Mouse (Mus musculus): Measurements from ENCODE around the gene Ybx2.
"Not testable (repeated sequence)": the region's sequence is repeated elsewhere in the genome, so short reads cannot be mapped to it uniquely, and the experiment has no call there.

Gene Ybx2

DNA sequence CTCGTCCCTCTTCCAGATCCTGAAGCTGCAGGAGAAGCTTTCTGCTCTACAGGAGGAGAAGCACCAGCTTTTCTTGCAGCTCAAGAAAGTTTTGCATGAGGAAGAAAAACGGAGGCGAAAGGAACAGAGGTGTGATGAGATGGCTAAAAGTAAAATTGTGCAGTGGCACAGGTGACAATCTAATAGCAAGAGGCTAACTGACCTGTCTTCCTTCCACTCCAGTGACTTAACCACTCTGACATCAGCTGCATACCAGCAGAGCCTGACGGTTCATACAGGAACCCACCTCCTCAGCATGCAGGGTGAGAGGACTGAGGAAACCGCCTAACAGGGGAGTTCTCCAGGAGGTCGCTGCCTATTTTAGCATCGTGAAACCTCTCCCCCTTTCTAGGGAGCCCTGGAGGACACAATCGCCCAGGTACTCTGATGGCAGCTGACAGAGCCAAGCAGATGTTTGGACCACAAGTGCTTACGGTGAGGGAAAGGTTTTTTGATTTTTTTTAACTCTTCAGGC is 20.6 kb upstream of the Ybx2 start:
- DNase-seq (ENCODE audit: low spot score in 2 of 2), result no peak

DNA sequence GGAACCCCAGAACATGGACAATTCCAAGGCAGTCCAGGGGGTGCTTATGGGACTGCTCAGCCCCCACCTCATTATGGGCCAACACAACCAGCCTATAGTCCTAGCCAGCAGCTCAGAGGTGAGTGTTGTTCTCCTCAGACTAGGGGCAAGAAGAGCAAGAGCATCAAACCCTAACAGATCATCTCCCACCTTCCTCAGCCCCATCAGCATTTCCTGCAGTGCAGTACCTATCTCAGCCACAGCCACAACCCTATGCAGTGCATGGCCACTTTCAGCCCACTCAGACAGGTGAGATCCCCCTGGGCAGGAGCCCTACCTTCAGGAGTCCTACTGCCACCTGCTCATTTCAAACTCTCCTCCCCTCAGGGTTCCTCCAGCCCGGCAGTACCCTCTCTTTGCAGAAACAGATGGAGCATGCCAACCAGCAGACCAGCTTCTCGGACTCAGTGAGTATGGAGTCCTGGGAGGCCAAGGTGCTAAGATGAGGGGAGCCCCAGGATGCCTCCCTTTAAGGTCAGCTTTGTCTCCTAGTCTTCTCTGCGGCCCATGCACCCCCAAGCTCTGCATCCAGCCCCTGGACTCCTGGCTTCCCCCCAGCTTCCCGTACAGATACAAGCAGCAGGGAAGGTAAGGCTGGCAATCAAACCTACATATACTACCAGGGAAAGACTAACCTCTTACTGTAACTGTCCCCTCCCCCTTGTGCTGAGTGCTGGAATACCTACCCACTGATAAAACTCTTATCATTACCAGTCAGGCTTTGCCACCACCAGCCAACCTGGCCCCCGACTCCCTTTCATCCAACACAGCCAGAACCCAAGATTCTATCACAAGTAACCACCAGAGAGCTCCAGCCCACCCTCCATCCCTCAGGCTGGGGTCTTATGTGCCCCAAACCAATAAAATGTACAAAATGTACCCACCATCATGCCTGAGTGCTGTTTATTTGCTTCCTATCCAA is 19.6 kb upstream of the Ybx2 start:
- DNase-seq (ENCODE audit: low spot score in 2 of 2), result no peak

DNA sequence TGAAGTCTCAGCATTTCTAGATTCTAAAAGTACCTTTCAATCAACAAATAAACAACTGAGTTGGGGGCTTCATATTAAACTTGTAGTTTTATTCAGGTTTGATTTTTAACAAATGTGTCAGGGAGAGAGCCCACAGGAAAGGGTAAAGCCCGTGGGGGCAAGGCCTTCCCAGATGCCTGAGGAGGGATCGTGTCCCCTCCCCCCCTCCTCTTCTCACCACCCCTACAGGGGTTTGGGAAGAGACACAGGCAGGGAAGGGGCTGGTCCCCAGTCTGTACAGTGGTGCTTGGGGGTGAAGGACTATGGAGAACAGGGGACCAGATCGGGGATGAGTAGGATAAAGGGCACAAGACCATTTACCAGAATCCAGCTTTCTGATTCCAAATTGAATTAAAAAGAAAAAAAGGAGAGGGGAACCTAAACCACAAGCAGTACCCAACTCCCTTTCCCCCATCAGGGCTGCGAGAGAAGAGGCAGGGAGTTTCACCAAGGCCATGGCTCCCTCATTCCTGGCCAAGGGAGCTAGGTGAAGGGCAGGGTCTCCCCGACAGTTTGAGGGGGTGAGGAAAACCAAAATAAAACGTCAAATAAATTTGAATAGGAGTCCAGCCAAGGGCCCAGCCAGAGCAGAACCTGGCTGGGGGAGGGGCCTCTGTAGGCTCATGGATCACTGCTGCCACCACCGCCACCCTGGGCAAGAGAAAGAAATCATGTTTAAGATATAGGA is 18.8 kb upstream of the Ybx2 start:
- not testable (repeated sequence) for DNase-seq (ENCODE audit: low spot score in 2 of 2)

DNA sequence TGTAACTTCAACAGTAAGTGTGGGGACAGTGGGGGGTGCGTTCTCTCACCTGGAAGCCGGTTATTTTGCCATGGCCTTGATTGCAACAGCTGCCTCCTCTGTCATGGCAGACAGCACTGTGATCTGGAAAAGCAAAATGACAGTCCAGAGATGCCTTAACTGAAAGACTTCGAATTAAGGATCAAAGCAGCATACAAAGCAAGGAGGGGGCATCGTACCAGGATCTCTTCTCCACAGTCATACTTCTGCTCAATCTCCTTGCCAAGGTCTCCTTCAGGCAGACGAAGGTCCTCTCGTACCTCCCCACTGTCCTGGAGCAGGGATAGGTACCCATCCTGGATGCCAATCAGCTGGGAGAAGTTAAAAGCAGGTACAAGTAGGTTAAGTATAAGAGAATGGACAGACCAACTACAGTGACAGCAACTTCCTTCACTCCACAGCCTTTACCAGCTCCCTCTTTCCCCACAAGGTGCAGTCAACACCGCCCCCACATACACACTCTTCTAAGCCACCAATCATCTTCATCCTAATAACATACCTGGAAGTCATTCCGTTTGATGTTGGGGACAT is 18.1 kb upstream of the Ybx2 start:
- DNase-seq (ENCODE audit: low spot score in 2 of 2), result no peak

DNA sequence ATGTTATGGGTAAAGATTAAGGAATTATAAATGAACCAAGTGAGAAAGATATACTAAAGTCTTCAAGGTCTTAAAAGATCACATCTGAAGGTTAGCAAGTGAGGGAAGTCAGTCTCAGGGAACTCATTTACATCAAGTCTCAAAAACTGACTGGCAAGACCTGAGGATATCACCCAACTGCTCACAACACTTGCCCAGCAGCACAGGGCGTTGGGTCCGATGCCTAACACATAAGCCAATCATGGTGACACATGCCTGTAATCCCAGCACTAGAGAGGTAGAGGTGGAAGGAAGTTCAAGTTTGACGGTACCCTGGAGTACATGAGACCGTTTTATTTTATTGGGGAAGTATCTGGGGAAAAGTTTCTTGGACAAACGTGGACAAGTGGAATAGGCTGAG is 17.5 kb upstream of the Ybx2 start:
- DNase-seq (ENCODE audit: low spot score in 2 of 2), result no peak

GRCm38 (mm10) chr11:69919053-69919452 is 16.5 kb upstream of the Ybx2 start:
- DNase-seq (ENCODE audit: low spot score in 2 of 2), result no peak

DNA sequence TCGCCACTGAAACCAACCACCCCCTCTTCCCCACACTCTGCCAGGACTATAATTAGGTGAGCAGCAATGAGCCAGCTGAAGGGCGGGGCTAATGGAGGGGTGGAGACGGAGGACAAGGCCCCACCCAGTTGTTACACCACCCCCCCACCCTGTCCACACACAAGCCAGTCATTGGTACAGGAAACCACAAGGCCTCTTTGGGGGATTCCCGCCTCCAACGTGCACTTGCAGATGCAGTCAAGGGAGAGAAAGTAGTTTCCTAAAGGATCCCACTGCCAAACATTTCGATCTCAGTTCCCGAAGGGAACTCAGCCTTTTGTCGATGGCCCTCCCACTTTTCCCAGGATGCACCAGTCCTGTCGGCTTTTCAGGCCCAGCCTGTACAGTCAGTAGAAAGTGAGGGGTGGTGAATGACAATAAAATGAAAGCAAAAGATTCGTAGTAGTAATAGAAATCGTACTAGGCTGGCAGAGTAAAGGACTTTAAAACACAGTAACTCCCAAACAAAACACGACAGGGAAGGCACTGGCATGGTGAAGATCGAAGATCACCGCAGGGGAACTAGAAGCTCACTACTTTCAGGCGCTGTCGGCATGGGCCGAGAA is 15.8 kb upstream of the Ybx2 start:
- peak; percentile 87 to 88 for DNase-seq (ENCODE audit: low spot score in 2 of 2)

DNA sequence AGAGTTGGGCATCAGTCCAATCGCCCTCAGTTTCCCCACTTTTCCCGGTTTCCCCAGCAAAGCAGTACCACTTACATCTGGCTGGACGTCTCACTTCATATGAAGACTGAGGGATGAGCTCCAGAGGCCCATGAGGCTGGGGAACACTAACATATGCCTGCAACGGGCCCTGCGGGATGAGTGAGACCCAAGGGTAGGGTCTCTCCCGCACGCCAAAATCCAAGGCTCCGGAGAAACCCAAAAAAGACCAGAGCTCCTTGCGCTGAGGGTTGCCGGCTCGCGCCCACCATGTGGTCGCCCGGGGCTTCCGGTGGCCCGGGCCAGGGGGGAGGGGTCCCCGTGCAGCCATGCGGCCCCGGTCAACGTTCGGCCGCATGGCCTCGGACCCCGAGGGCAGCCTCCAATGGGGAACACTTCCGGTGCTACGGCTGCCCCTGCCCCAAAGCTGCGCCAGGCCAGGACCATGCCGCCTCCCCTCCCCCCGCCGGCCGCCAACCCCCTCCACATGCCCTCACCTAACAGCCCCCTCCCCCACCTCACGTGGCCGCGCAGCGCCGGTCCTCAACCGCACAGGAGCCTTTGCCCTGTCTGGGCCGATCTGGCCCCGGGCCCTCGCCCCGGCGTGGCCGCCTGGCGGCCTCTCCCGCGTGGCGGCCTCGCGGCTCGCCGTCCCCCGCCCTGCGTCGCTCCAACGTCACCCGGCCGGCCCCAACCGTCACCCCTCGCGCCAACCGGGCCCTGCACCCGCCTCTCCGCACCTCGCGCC is 15.1 kb upstream of the Ybx2 start:
- DNase-seq (ENCODE audit: low spot score in 2 of 2), result no peak

DNA sequence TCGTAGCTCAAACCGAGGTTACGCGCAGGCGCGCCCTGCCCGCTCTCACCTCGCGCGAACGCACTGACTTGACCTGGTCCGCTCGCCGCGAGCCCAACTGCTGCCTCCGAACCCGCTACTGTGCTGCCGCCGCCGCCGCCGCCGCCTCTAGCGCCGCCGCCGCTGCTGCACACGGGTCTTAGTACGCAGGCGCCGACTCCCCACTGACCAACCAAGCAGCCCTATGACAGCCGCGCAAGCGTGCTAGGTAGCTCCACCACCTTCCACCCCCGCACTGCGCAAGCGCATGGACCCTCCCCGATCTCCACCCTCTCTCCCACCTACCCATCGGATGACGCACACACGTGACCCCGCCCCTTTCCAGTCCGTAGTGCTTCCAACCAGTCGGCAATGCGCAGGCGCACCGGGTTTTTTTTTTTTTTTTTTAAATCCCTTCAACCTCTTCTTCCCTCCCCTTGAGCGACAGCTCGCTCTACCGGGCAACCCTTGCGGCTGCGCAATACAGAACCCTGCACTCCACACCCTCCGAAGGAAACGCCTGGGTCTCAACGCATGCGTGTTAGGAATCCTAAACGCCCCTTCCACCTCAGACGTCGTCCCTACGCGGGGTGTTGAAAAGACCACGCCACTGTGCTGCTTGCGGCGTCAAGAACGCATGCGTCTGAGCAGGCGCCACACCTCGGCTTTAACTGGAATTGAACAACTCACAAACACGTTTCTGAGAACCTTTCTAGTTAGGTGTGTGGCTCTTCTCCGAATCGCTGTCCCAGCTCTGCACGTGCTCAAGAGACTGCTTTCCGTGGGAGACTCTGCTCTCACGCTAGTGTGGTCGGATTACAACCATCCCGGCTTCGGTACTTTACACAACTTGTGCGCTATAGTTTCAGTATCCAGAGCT is 14.2 kb upstream of the Ybx2 start, which contains the start of gene Eif5a:
TSS of gene Eif5a (minus strand) at position 845 of the 898 bp plus-strand sequence.
- peak; percentile 100 for DNase-seq (ENCODE audit: low spot score in 2 of 2)

DNA sequence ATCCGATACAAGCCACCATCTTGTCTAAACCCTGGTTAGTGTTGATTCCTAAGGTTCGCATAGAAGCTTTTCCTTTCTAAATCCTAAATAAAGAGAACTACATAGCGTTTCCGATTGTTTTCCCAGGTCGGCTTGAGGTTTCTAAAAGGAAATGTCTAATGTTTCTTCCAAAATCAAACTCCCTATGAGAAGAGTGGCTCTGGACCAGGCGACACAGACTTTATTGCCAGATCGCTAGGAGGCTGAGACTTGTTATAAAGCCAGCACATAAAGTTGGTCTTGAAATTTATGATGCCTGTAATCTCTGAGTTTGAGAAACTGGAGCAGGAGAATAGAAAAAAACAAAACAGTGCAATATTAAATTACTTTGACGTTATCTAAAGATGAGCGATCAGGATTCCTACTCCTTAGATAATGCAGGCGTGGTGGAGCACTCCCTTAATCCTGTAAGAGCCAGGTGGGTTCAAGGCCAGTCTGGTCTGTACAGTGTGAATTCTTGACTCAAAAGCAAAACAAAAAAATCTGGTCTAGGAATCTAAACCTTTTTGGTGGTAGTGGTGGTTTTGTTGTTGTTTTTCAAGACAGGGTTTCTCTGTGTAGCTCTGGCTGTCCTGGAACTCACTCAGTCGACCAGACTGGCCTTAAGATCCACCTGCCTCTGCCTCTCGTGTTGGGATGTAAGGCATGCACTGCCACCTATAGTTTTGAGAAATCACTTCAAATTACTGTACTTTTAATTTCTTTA is 13.4 kb upstream of the Ybx2 start:
- no peak for DNase-seq (ENCODE audit: low spot score in 2 of 2)

DNA sequence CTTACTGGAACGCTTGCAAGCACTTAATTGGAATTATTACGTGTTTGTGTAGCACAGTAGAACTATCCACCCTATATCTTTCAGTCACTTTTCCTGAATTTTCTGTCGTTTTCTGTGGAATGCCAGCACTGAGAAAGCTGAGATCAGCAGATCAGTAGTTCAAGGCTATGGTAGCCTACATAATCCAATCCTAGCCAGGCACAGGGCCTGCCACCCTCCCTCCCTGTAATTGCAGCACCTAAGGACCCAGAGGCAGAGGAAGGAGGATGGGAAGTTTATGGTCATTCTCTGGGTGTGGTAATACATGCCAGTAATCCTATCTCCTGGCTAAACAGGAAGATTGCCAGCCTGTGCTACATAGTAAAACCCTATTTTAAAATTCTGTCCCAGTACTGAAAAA is 12.8 kb upstream of the Ybx2 start:
- no peak for DNase-seq (ENCODE audit: low spot score in 2 of 2)

GRCm38 (mm10) chr11:69927501-69927900 is 8.1 kb upstream of the Ybx2 start:
- DNase-seq (ENCODE audit: low spot score in 2 of 2), result no peak

DNA sequence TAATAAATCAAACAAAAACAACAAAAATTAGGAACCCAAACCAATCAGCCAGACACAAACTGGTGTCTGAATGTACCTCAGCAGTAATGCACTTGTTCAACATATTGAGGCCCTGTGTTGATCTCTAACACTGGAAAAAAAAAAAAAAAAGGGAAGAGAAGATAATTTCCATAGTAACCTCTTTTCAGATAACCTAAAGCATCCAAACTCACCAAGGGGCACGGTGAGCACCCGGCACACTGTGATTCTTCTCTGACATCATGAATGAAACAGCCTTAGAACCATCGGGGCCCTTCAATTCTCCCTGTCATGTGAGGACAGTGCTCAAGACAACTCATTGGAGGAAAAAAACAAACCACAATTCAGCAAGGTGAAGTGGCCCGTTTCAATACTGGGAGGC is 5.9 kb upstream of the Ybx2 start:
- DNase-seq (ENCODE audit: low spot score in 2 of 2), result no peak

DNA sequence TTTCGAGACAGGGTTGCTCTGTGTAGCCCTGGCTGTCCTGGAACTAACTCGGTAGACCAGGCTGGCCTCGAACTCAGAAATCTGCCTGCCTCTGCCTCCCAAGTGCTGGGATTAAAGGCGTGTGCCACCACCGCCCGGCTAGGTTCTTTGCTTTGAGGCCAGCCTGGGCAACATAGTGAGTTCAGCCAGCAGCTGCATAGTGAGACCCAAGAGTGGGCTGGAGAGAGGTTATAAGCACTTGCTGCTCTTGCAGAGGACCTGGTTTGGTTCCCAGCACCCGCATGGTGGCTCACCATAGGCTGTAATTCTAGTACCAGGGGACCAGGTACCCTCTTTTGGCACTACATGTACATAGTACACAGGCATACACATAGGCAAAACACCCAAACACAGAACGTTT is 5.4 kb upstream of the Ybx2 start:
- not testable (repeated sequence) for DNase-seq (ENCODE audit: low spot score in 2 of 2)

DNA sequence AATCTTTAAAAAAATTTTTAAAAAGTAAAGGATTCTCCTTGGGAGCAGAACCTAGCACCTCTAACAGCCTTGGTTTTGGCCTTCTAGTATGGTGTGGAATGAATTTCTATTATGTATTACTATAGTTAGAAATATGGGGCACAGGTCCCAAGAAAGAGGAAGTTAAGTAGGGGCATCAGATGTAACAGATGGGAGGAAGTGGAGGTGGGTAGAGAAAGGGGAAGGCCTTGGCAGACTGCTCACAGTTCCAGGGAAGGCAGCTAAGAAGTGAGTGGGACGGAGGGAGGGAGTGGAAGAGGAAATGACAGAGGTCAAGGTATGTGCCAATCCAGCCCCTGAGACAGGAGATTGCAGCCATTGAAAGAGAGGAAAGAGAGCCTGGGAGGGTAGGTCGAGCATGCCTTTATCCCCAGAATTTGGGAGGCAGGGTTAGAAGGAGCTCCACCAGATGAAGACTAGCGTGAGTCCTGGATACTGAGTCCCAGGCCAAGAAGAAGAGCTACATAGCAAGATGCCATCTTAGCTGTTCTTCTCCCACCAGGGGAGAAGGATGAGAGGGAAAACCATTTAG is 4.5 kb upstream of the Ybx2 start:
- DNase-seq (ENCODE audit: low spot score in 2 of 2), result no peak

GRCm38 (mm10) chr11:69931769-69932168 is 3.8 kb upstream of the Ybx2 start:
- no peak for DNase-seq (ENCODE audit: low spot score in 2 of 2)

DNA sequence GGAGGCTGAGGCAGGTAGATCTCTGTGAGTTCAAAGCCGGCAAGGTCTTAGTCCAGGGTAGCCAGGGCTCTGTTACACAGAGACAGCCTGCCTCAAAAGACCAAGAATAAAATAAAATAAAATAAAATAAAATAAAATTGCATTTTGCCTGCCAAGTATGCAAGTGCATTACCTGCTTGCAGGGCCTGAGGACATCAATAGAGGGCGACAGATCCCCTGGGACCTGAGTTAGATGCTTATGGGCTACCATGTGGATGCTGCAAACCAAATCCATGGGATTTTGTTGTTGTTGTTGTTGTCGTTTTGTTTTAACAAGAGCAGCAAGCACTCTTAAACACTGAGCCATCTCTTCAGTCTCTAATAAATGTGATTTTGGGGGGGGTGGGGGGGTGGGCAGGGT is 3.3 kb upstream of the Ybx2 start:
- DNase-seq (ENCODE audit: low spot score in 2 of 2), result no peak

GRCm38 (mm10) chr11:69933066-69933465 is 2.5 kb upstream of the Ybx2 start:
- DNase-seq (ENCODE audit: low spot score in 2 of 2), result no peak

DNA sequence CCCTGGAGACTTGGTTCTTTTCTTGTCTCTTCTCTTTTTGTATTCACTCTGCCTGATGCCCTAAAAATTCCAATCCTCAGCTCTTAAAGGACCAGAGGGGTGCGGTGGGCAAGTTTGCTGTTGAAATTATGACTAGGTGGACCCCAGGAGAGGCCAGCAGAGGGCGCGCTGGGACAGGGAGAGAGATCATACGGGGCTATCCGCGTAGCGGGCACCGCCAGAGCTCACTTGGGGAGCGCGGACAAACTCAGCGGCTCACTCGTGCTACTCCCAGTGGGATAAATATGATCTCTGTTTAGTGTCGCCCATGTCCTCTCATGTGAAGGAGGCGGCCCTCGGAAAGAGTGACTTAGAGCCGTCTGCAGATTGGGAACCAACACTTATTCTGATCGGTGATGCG is 1.4 kb upstream of the Ybx2 start:
- DNase-seq (ENCODE audit: low spot score in 2 of 2), result peak; percentile 85 to 89
